Mouse (Mus musculus): ENCODE data around the gene Crhr2. TPM values are rescaled to one million over a fixed set of nuclear protein-coding genes. Genes with fewer than 3 reads are reported as not detected.

The Crhr2 gene
- 0.34 TPM for polyA plus RNA-seq (2017; shearing (Covaris generic))

GRCm38 (mm10) chr6:55132794-55133193, at the start of gene Crhr2:
Crhr2 (minus strand) TSS chr6:55133016.

DNA sequence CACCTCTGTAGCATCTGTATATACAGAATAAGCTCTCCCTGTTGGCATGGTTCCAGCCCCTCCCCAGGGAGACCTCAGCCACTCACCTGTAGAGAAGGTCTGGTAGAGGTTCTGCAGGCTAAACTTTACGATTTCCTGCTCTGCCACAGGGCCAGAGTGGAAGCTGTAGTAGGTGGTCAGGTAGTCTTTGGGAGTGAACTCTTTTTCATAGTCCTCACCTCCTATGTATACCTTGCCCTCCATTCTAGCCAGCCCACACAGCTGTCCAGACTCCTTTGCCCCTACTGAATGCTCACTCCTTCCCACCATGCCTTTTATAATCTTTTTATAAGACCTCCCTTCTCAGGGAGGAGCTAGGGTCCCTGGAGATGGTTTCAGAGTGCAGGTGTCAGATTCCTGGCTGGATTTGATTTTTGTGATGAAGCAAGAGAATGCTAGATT, 41.9 kb upstream of the Crhr2 start, which contains the start of gene Inmt:
TSS of gene Inmt (minus strand) at position 303 of the 441 bp plus-strand sequence.

Other genes with a start within 250 kb of the Crhr2 start
- gene Nod1, start 160.4 kb downstream of the Crhr2 start, polyA plus RNA-seq (2017; shearing (Covaris generic)): 46.2 TPM
- 15.1 TPM for gene Ggct, start 140.1 kb downstream of the Crhr2 start, polyA plus RNA-seq (2017; shearing (Covaris generic))
- 91.8 TPM for gene Gars, start 95.0 kb downstream of the Crhr2 start, polyA plus RNA-seq (2017; shearing (Covaris generic))
- gene Inmt, start 42.0 kb upstream of the Crhr2 start, polyA plus RNA-seq (2017; shearing (Covaris generic)): not detected
- gene Mindy4, start 70.4 kb upstream of the Crhr2 start, polyA plus RNA-seq (2017; shearing (Covaris generic)): 0.29 TPM
- not detected for gene Aqp1, start 203.4 kb upstream of the Crhr2 start, polyA plus RNA-seq (2017; shearing (Covaris generic))
- not detected for gene Ghrhr, start 243.3 kb upstream of the Crhr2 start, polyA plus RNA-seq (2017; shearing (Covaris generic))

Data from effector memory CD4-positive, alpha-beta T cell, adult 7 months (primary cell).